Mouse (Mus musculus): ENCODE results near the gene Lgals4. TPM values are rescaled to one million over a fixed set of nuclear protein-coding genes. Genes with fewer than 3 reads are reported as not detected.

The Lgals4 gene
- 4.5 and 5.8 TPM in 2 replicates for polyA plus RNA-seq (2015; fragmentation: Nextera tagmentation; extraction: Ambion mirVana)

- H3K4me1 ChIP-seq (replicated peaks) = no peaks in the 10 kb centered on the region
- ATAC-seq = no peak
- H3K9ac ChIP-seq (replicated peaks) = no peak within 1 kb of the TSS
- no peaks in the 10 kb centered on the region for H3K27me3 ChIP-seq
- H3K36me3 ChIP-seq = peaks cover 25% of the 10 kb centered on the region
- no peak within 1 kb of the TSS for H3K4me3 ChIP-seq (replicated peaks)
- H3K4me2 ChIP-seq (replicated peaks) = no peak within 1 kb of the TSS
- H3K27ac ChIP-seq = no peak within 1 kb of the TSS
- H3K9me3 ChIP-seq = no peaks in the 10 kb centered on the region
- 81% methylated on average over 6 of the region's 6 CpGs for WGBS
Measured at GRCm38 (mm10) chr7:28833723-28834347, at the start of gene Lgals4. Gene Lgals4, plus strand, starts transcription at chr7:28833854.

- no peaks in the 10 kb centered on the region for H3K27me3 ChIP-seq
- H3K9ac ChIP-seq (replicated peaks) = no peak overlapping the region
- H3K4me2 ChIP-seq (replicated peaks) = no peak overlapping the region
- H3K4me3 ChIP-seq (replicated peaks) = no peak overlapping the region
- no peak for ATAC-seq
- peaks cover 6% of the 10 kb centered on the region for H3K4me1 ChIP-seq (replicated peaks)
- 75% methylated on average over 5 of the region's 5 CpGs for WGBS
- H3K9me3 ChIP-seq = no peaks in the 10 kb centered on the region
- peaks cover 54% of the 10 kb centered on the region for H3K36me3 ChIP-seq
- H3K27ac ChIP-seq = no peak overlapping the region
Measured at GRCm38 (mm10) chr7:28785161-28785560, 48.5 kb upstream of the Lgals4 start.

DNA sequence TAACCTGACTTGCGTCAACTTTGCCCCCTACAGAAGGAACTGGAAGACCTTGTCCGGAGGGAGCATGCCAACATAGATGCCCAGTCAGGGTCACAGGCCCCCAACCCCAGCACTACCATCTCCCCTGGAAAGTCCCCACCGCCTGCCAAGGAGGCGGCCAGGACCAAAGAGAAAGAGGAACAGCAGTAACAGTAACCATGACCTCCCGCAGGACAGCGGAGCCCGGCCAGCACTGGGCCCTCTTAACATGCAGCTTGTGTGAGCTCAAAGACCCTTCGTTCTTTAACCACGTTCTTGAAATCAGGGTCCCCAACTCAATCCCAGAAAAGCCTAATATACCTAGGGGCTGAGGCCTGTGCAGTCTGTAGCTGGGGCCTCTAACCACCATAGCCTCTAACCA, 45.8 kb upstream of the Lgals4 start:
- peaks cover 50% of the 10 kb centered on the region for H3K36me3 ChIP-seq
- no peaks in the 10 kb centered on the region for H3K4me1 ChIP-seq (replicated peaks)
- H3K27me3 ChIP-seq = no peaks in the 10 kb centered on the region
- H3K27ac ChIP-seq = no peak overlapping the region
- H3K9ac ChIP-seq (replicated peaks) = 0 out of 2 replicates have a peak overlapping the region, but pooled peaks have one; percentile 6
- no peak for ATAC-seq
- no peak overlapping the region for H3K4me2 ChIP-seq (replicated peaks)
- H3K4me3 ChIP-seq (replicated peaks) = no peak overlapping the region
- H3K9me3 ChIP-seq = no peaks in the 10 kb centered on the region
- 96% methylated on average over 9 of the region's 9 CpGs for WGBS

DNA sequence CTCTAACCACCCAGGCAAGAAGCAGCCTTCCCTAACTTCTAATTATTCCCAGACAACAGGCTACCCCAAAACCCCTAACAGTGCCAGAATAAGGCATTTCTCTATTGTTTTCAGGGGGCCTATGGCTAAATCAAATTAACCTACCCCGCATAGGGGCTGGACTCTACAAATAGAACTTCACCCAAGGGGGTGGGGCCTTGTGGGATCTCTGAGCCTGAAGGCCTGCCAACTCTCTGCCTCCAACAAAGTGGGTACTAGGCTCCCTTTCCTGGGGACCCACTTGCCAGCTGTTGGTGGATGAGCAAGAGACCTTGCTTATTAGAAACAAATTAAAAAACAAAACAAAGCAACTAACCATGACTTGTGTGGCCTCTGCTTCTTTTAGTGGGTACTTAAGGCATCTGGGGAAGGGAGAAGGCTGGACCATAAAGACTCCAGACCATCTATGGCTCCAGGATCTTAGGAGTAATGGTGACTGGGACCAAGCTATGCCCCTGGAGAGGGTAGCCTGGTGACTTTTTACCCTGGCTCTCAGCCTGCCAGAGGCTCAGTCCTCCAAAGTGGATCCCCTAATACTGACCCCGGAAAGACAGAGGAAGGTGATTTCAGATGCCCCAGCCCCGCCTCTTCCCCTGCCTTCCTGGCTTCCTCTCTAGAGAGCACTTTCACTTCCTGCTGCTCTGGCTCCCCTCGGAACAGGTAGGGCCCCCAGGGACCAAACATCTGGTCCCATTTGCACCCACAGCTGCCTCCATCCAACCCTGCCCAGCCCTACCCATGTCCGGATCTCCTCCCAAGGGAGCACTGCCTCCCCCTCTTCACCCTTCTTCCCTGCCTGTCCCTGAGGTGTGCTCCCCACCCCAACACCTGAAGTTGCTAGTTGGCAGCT, 45.1 kb upstream of the Lgals4 start, which contains the start of gene Rinl:
Gene Rinl (plus strand): TSS at position 663 of the 889 bp plus-strand sequence.
- Histone ChIP-seq H3K27ac (no peak within 1 kb of the TSS), H3K9ac (replicated peaks) (0 out of 2 replicates have a peak within 1 kb of the TSS, but pooled peaks have one; percentile 6), H3K36me3 (peaks cover 43% of the 10 kb centered on the region), H3K27me3 (no peaks in the 10 kb centered on the region), H3K4me1 (replicated peaks) (no peaks in the 10 kb centered on the region), H3K9me3 (no peaks in the 10 kb centered on the region), H3K4me2 (replicated peaks) (no peak within 1 kb of the TSS), H3K4me3 (replicated peaks) (no peak within 1 kb of the TSS)
- 88% methylated on average over 5 of the region's 5 CpGs for WGBS
- no peak for ATAC-seq

DNA sequence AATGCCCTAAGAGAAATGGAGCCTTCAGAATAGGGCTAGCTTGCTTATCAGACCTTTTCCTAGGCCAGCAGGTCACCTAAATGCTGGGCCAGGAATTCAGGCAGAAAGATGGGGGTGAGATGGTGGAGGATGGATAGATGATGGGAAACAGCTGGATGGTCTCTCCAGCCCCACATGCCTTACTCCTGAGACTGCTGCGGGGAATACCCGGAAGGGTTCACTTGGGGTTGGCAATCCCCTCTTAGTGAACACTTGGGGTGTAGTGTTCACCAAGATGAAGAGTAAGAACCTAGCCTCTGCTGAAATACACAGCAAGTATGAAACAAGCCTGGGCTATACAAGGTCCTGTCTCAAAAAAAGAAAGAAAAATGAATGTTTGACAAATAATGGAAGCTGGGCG, 44.4 kb upstream of the Lgals4 start:
- Histone ChIP-seq H3K27ac (no peak overlapping the region), H3K27me3 (no peaks in the 10 kb centered on the region), H3K9me3 (no peaks in the 10 kb centered on the region), H3K4me1 (replicated peaks) (no peaks in the 10 kb centered on the region), H3K36me3 (peaks cover 39% of the 10 kb centered on the region), H3K4me3 (replicated peaks) (no peak overlapping the region), H3K4me2 (replicated peaks) (no peak overlapping the region), H3K9ac (replicated peaks) (no peak overlapping the region)
- no peak for ATAC-seq
- 93% methylated on average over 3 of the region's 3 CpGs for WGBS

- no peak overlapping the region for H3K4me3 ChIP-seq (replicated peaks)
- no peak overlapping the region for H3K9ac ChIP-seq (replicated peaks)
- H3K4me1 ChIP-seq (replicated peaks) = no peaks in the 10 kb centered on the region
- WGBS = 48% methylated on average over 8 of the region's 8 CpGs
- 0 out of 2 replicates have a peak, but pooled peaks have one; percentile 30 for ATAC-seq
- H3K27me3 ChIP-seq = no peaks in the 10 kb centered on the region
- no peak overlapping the region for H3K27ac ChIP-seq
- H3K9me3 ChIP-seq = no peaks in the 10 kb centered on the region
- no peak overlapping the region for H3K4me2 ChIP-seq (replicated peaks)
- H3K36me3 ChIP-seq = peaks cover 34% of the 10 kb centered on the region
Measured at GRCm38 (mm10) chr7:28790066-28790806, 43.4 kb upstream of the Lgals4 start.

- Histone ChIP-seq H3K36me3 (peaks cover 19% of the 10 kb centered on the region), H3K4me1 (replicated peaks) (peaks cover 4% of the 10 kb centered on the region; the same call in 1 of the 2 replicates), H3K9ac (replicated peaks) (no peak overlapping the region), H3K27ac (no peak overlapping the region), H3K9me3 (no peaks in the 10 kb centered on the region), H3K4me3 (replicated peaks) (no peak overlapping the region), H3K4me2 (replicated peaks) (no peak overlapping the region), H3K27me3 (0 out of 2 replicates have a peak, but pooled peaks cover 8% of the 10 kb centered on the region)
- ATAC-seq = no peak
Measured at GRCm38 (mm10) chr7:28791706-28792105, 41.9 kb upstream of the Lgals4 start.

DNA sequence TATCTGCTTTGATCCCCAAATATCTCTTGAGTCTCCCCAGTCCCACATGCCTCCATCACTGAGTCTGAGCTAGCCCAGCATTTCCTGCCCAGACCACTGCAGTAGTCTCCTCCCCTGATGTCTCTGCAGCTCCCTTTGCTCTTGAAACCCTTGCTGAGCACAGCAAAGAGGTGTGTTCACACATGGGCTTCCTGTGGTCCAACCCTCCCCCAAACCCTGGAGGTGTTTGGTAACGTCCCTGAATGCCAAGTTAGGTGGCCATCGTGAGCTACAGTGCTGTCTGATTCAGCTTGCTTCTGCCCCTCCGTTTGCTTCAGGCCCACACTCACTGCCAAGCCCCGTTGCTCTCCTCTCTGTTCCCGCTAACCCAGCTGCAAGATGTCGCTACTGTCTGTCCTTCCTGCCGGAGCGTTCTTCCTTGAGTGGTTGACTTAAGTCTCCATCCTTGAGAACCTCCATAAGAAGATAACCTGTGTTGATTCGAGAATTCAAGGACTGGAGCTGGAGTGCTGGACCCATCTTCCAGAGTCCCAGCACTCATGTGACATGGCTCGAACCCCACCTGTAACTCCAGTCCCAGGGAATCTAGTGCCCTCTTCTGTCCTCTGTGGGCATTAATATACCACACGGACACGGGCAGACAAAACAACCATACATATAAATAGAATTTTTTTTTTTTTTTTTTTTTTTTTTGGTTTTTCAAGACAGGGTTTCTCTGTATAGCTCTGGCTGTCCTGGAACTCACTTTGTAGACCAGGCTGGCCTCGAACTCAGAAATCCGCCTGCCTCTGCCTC, 41.1 kb upstream of the Lgals4 start:
- WGBS = 88% methylated on average over 14 of the region's 14 CpGs
- Histone ChIP-seq H3K4me2 (replicated peaks) (no peak overlapping the region), H3K27ac (no peak overlapping the region), H3K9ac (replicated peaks) (no peak overlapping the region), H3K36me3 (peaks cover 13% of the 10 kb centered on the region), H3K27me3 (0 out of 2 replicates have a peak, but pooled peaks cover 8% of the 10 kb centered on the region), H3K9me3 (no peaks in the 10 kb centered on the region), H3K4me3 (replicated peaks) (no peak overlapping the region), H3K4me1 (replicated peaks) (peaks cover 7% of the 10 kb centered on the region)
- no peak for ATAC-seq

DNA sequence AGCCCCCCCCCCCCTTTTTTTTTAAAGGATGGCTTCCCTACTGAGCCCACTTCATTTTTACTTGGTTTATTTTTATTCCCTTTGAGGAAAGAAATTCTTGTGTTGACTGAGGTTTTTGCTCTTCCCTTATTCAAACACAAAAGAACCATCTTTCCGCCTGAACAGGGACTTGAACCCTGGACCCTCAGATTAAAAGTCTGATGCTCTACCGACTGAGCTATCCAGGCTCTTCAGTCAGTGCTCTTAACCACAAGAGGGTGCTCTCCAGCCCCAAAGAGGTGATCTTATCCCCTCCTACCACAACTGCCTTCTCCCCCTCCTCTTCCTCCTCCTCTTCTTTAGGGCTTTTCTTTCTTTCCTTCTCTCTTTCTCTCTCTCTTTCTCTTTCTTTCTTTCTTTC, 39.8 kb upstream of the Lgals4 start:
- no peak overlapping the region for H3K4me2 ChIP-seq (replicated peaks)
- H3K9ac ChIP-seq (replicated peaks) = no peak overlapping the region
- H3K27me3 ChIP-seq = 0 out of 2 replicates have a peak, but pooled peaks cover 8% of the 10 kb centered on the region
- no peak for ATAC-seq
- H3K4me3 ChIP-seq (replicated peaks) = no peak overlapping the region
- H3K27ac ChIP-seq = no peak overlapping the region
- H3K36me3 ChIP-seq = 0 out of 2 replicates have a peak, but pooled peaks cover under 1% of the 10 kb centered on the region
- no peaks in the 10 kb centered on the region for H3K9me3 ChIP-seq
- H3K4me1 ChIP-seq (replicated peaks) = peaks cover 7% of the 10 kb centered on the region
- 38% methylated on average over 2 of the region's 2 CpGs for WGBS

DNA sequence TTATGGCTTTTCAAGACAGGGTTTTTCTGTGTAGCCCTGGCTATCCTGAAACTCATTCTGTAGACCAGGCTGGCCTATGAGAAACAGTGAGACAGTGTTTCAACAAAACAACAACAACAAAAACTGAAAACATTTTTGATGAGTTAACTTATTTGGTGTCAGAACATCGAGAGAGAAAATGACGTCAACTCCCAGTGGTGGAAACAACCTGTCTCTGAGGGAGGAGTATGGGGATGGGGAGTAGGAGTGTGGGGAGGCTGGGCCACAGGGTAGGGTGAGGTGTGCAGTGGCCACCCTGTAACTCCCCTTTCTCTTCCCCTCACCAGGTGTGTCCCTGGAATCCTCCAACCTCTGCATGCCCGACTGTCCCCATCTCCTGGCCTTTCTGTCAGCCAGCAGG, 39.2 kb upstream of the Lgals4 start:
- WGBS = 83% methylated on average over 2 of the region's 3 CpGs
- Histone ChIP-seq H3K27me3 (0 out of 2 replicates have a peak, but pooled peaks cover 8% of the 10 kb centered on the region), H3K4me2 (replicated peaks) (no peak overlapping the region), H3K9me3 (no peaks in the 10 kb centered on the region), H3K4me3 (replicated peaks) (no peak overlapping the region), H3K9ac (replicated peaks) (no peak overlapping the region), H3K27ac (no peak overlapping the region), H3K4me1 (replicated peaks) (peaks cover 7% of the 10 kb centered on the region), H3K36me3 (no peaks in the 10 kb centered on the region)
- no peak for ATAC-seq

- H3K9ac ChIP-seq (replicated peaks) = no peak overlapping the region
- ATAC-seq = no peak
- no peak overlapping the region; the same call in 1 of the 2 replicates for H3K4me3 ChIP-seq (replicated peaks)
- H3K36me3 ChIP-seq = no peaks in the 10 kb centered on the region
- peaks cover 7% of the 10 kb centered on the region for H3K4me1 ChIP-seq (replicated peaks)
- no peak overlapping the region for H3K27ac ChIP-seq
- H3K4me2 ChIP-seq (replicated peaks) = peak overlapping the region; percentile 15; the same call in 1 of the 2 replicates
- 0 out of 2 replicates have a peak, but pooled peaks cover 8% of the 10 kb centered on the region for H3K27me3 ChIP-seq
- H3K9me3 ChIP-seq = no peaks in the 10 kb centered on the region
- WGBS = 86% methylated on average over 15 of the region's 15 CpGs
Measured at GRCm38 (mm10) chr7:28795832-28796231, 37.8 kb upstream of the Lgals4 start.

All from midbrain, embryonic 13.5 days (tissue).